Mouse (Mus musculus) urinary bladder, postnatal 25 days (tissue): Measurements from ENCODE around the gene Armh3.

Experiments used
- DNase-seq: peaks from one replicate; pipeline ENCODE4 v3.0.0; 2022; ENCODE audit warnings: low spot score

The Armh3 gene

DNA sequence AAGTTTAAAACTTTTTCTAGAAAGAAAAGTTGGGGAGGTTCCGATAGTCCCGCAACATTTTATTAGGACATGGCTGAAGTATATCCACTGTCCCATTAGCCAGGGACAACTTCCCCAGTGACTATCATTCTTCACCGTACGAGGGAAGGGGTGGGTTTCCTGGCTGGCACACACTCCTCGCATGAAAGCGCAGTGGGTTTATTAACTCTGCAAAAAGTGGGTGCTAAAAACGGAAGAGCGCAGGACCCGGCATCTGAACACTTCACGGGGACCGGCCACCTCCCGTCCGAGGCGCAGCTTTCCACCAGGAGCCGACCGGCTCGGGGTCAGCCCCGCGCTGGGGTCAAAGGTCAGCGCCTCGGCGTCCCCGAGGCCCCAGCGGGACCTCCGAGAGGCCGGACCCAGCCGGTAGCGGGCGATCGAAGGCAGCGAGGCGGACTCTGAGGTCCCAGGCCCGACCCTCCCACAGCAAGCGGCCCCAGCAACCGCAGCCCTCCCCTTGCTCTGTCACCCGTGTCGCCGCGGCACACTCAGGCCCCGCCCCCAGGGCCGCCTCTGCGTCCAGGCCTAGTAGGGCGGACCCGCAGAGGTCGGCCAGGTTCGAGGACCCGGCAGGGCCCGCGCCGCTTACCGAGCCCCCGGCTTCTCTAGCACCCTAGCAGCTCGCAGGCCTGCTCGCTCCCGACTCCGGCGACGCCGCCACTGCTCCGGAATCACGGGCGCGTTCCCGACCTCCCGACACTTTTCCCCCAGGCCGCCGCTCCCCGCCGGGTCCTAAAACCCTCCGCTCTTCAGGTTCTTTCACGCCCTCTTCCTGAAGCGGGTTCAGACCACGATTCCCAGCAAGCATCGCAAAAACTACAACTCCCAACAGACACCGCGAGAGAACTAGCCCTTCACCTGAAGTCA, at the start of gene Armh3:
Armh3 (minus strand) TSS at position 704 of the 909 bp plus-strand sequence.
- DNase-seq, result peak; percentile 81

DNA sequence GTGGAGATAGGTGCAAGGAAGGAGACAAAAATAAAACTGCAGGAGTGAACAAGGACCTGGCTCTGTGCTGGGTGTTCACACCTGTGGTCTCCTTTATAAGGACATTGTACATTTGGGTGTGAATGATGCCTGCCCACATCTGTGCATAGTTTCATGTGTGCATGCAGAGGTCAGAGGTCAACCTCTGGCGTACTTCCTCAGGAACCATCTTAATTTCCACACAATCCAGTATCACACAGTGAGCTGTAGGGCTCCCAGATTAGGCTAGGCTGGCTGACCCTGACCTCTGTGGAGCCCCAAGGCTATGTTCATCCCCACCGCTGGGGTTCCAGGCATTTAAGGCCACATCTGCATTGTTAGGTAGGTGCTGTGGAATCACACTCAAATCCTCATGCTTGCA, 49.1 kb upstream of the Armh3 start:
- DNase-seq, result no peak

DNA sequence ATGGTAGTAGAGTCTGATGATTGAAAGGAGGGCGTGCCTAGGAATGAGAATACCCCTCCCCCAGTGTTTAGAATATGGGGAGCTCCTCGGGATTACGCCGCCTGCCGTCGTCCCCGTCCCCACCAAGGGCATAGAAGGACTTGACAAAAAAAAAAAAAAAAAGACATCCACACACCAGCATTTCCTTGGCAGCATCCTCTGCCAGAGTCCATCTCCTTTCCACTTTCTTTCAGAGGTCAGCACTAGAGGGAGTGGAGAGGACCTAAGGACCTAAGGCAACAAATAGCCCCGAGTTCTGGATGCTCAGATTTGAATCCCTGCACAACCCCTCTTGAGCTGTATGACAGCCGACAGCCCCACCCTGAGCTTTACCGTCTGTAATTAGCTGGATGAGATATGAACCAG, 48.3 kb upstream of the Armh3 start:
- no peak for DNase-seq

DNA sequence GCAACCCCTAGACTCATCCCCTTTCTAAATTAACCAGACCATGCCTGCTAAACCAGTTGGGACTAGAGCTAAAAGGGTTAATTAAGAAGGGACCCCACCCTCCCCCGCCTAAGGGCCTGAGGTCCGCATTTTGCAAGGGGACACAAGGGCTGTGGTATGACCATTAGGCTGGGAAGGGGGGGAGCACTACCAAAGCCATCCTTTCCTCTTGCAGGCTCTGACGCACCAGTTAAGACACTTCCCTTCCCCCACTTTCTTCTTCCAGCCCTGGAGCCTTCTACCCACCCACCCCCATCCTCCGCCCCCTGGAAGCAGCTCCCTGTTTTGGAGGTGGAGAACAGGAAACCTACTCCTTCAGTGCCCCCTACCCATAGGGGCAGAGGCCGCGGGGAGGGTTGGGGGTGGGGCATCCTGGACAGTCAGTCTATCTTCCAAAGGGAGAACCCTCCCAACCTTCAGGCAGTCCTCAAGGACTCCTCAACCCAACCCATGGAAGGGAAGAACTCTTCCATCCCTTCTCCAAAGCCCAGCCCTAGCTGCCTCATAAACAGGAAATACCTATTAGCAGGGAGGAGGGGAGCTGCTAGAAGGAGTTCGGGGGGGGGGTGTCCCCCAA, 47.5 kb upstream of the Armh3 start:
- DNase-seq, result peak; percentile 36

DNA sequence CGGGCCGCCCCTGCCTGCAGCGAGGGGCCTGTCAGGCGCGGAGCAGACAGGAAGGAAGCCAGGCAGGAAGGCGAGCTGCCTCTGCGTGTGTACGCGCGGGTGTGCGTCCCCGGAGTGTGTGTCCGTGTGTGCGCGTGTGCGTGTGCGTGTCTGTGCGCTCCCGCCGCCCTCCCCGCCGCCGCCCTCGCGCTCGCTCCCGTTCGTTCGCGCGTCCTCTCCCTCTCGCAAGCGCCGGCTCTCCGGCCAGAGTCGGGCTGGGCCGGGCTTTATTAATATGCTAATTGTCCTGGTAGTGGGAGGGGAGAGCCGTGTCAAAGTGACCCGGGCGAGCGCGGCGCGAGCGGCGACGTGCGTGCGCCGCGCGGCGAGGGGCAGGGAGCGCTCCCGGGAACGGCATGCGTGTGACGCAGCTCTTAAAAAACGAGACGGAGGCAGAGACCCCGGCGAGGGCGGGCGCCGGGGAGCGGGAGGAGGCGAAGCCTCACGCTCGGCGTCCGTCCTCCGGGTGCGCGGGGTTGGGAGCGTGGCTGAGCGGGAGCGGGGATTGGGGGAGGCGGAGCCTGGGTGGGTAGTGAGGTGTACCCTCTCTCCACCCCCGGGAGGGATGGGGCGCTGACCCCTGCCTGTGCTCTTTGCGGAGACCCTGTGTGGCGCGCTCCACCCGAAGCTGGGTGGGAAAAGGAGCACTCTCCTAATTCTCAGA, 46.9 kb upstream of the Armh3 start, which contains the start of gene Ldb1:
Ldb1 (minus strand) TSS at position 222 of the 703 bp plus-strand sequence.
- DNase-seq, result peak; percentile 74

DNA sequence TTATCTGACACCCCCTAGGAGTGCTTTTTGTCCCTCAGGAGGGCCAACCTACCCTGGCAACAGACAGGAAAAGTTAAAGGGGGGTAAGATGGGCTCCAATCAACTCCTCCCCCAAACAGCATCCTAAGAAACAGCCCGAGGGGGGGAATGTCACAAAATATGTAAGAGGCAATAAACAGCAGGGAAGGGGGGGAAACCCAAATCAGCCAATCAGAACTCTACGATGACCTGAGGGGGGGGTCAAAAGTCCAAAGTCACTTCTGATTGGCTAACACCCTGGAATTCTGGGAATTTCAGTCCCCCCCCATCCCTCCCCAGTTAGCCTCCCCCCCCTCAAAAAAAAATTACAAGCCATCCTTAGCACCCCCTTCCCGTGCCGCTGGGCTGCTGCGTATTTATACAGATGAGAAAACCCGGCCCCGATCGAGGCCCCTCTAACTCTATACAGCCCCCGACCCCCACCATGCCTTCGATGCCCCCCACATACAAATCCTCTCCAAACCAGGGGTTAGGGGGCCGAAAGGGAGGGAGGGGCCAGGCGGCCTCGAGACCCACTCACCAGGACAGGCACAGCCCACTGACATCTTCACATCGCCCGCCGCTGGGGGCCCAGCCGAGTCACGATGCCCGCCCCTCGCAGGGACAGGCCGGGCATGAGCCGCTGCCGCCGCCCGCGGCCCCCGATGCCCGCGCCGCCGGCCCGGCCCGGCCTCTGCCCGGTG, 46.1 kb upstream of the Armh3 start, which contains the start of gene Pprc1:
Pprc1 (plus strand) TSS at position 616 of the 722 bp plus-strand sequence.
- DNase-seq, result no peak

DNA sequence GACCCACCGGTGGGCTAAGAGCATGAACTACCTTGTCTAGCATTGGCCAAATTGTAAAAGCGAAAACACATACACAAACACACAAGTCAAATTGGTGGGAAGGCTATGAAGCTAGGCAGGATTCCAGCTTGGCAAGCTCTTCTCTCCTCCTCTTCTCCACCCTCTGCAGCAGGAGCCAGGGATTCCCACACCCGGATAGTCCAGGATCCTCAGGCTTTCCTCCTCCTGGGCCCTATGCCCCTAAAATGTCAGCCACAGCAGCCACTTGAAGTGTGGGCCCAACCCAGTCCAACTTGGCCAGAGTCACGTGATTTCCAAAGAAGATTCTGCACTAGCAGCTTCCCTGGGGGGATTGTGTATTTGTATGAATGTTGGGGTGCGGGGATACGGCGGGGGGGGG, 45.1 kb upstream of the Armh3 start:
- no peak for DNase-seq

DNA sequence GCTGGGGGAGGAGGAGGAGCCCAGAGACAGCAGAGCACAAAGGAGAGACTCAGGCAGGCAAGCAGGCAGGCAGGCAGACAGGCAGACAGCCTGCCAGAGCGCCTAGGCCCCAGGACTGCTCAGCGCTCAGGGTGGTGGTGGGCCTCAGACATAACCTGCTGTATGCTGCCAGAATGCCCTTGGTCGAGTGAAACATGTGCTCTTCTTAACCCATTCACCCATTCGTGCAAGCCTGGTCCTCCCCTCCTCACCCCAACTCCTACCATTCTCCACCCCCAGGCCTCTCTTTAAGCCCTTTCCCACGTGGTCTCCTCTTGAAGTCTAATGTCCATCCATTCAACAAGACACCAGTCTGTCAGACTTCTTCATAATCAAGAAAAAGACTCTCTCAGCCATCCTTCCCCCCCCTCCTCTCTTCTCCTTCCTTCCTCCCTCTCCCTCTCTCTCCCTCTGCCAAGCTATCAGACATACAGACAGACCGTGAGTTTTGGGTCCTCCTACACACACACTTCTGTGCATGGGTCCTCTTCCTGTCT, 44.3 kb upstream of the Armh3 start:
- no peak for DNase-seq

DNA sequence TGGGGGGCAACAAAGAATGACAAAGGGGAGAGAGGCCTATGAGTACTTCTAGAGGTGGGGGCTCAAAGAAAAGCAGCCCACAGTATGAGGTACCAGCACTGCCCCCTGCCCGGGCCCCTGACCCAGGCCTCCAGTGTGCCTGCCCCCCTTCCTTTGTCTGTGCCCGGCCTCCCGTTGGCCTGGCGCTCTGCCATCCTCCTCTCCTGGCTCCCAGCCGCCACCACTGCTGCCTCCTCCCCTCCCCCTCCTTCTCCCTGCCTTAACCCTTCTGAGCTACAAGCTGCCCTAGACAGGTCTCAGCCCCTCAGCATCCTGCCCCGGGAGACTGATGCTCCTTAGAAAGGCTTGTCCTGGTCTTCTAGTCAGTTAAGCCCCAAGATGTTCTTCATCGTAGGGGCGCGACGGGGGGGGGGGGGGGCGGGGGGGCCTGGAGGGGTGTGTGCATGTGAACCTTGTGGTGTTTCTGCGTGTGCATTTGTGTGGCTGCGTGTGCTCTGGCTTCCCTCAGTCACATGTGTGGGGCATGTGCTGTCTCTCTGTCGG, 43.7 kb upstream of the Armh3 start:
- DNase-seq, result peak; percentile 69

DNA sequence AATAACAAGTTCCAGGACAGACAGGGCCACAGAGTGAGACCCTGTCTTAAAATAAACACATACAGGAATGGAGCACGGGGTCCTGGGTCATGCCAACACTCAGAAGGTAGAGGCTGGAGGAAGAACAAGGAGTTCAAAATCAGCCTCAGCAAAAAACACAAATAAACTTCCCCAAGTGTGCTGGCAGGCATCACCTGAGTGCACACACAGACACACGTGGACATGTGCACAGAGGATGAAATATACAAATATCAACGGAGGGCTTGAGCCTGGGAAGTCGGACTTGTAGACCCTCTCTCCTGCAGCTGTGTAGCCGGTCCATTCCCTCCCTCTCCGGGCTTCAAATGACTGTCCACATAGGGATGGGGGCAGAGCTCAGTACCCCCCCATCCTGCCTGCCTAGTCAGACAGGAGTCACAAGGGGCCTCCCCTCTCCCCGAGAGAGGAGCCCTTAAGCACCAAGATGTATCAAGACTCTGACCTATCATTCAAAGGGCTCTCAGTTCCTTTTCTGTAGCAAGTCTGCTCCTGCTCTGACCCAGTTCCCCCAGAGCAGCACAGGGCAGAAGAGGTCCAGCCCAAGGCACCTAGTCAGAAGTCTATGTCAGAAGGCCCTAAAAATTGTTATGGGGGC, 43.1 kb upstream of the Armh3 start:
- DNase-seq, result no peak

DNA sequence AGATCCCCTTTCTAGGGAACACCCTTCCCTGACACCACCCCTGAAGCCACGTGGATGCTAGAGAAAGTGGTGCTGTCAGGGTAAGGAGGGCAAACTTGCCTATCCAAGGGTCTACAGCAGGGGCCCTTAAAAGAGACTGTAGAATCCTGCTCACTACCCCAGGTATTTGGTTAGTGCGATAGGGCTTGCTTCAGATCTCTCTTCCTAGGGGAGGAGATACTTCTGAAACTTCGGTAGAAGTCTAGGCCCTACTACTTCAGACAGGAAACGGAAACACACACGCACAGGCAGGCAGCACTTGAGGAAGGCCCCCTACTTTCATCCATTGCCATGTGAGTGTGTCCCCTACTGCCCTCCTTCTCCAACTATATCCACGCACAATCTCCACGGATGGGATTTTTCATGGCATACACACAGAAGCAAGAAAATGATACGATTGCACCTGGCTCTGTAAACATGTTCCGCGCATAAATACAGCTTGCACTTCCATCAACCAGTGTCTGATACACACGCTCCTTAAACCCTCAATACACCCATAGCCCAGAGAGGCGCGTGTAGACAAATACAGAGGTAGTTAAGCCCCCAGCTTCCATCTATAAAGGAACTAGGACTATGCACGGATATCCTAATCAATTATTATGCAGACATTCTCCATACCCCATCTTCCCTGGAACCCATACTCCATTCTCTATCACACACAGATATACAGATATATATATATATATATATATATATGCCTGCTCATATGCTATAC, 42.0 kb upstream of the Armh3 start:
- no peak for DNase-seq

DNA sequence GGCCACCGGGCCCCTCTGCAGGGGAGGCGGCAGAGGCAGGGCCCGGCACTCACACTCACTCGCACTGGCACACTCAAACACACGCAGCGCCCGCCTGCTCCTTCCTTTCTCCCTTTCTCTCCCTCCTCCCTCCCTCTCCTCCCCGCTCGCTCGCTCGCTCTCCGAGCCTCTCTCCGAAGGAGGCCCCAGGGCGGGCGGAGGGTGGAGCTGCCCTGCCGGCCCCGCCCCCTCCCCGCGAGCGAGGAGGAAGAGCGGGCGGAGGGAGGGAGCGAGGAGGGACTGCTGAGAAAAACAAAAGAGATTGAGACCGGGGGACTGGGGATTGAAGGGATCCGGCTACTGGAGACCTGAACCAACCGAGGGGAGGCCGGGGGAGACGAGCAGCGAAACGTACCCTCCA, 41.2 kb upstream of the Armh3 start:
- DNase-seq, result peak; percentile 87

DNA sequence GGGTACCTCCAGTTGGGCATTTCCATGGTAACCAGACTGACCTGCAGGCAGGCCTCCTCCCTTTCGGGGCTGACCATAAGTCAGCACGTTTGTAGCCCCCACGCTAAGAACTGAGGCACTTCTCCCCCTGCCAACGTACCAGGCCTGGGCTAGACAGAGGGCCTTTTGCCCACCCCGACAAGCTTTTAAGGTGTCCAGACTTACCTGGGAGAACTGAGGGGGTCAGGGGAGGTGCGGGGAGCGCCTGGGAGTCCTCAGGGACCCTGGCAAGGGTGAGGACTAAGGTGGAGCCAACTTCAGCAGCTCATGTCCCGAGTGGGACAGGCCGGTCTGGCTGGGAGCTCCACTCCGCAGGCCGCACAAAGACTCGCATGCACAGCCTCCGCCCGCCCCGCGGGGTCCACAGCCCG, 40.6 kb upstream of the Armh3 start:
- DNase-seq, result no peak

DNA sequence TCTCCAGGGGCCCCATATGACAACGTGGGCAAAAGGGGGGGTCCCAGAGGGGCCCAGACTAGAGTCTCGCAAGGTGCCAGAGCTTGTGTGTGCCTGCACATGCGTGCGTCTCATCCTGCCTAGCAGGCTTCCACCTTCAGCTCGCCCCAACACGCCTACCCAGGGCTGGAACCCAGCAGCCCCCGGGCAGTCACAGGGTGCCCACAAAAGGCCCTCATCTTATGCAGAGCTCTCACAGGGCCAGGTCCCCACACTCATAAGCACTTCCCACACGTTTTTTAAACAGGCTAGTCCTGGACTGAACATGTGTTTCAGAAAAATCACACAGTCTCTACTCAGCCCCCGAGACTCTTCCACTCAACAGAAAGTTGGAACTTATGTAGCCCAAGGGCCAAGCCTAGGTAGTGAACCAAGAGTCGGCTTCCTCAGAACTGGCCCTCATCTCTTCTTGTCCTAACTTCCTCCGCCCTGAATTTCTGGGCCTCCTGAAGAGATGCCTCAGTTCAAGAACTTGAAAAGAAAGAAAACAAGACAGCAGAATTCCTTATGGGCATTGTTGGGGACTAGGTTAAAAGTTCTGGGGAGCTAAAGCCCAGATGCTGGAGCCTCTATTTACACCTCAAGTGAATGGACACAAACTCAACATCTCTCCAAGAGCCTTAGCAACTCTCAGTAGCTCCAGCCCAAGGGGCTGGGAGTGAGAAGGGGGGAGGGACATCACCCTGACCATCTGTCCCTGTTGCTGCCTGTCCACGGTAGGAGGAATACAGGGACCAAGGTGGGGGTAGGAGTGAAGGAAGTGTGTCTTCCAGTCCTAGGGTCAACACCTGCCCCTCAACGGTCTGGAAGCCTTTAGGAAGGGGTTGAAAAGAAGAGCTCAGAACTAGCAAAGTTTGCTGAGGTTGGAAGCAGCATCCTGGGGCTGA, 39.9 kb upstream of the Armh3 start:
- DNase-seq, result no peak

DNA sequence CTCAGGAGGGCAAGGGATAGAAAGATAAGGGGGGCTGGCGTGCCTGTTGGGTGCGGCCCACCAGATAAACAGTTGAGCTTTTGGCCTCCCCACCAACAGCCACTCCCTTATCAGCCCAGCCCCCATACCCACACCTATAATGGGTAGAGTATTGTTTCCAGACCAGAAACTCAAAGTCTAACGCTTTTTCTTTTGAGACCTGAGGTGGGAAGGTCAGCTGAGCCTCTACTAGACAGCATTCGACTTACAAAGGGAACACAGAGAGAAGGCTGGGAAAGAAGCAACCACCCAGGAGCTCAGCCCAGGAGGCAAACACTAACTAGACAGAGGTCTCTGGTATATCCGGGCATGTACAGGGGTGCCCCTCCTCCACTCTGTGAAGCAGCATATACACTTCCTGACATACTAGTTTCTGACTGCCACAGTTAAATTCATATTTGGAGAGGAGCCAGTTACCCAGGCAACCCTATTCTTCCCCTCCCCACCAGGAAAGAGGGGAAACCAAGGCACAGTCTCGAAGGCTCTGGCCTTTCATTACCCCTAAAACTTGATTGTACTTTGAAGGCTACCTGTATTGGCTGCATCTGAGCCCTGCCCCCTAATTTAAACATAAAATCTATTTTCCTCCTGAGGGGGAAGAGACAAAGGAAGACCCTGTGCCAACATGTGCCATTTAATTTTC, 39.1 kb upstream of the Armh3 start:
- DNase-seq, result no peak

DNA sequence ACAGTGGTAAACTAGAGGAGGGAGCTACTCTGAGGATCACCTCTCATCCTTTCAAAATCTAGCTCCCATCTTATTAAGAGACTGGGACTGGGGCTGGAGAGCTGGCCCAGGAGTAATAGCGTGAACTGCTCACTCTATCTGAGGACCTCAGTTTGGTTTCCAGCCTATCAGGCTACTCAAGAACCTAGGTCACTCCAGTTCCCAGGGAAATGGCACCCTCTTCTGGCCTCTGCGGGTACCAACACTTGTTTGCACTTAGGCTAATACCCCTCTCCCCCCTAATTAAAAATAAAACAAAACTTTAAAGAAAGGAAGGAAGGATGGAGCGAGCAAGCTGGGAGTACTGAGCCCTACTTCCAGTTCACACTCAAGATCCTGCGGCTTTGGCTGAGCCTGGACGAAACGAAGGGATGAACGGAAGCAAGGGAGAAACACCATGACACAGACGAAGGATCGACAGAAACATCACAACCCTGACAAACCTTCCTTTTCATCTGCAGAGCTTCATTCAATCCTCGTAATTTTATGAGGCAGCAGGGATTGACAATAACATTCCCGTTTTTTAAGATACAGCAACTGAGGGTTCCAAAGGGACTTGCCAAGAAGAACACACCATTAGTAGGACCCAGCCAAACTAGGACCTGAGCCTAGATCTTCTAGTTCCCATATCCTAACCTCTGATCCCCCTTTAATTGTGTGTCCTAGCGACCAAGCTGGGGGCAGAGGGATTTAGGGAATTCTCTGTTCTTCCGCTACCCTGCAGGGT, 38.4 kb upstream of the Armh3 start:
- DNase-seq, result no peak

DNA sequence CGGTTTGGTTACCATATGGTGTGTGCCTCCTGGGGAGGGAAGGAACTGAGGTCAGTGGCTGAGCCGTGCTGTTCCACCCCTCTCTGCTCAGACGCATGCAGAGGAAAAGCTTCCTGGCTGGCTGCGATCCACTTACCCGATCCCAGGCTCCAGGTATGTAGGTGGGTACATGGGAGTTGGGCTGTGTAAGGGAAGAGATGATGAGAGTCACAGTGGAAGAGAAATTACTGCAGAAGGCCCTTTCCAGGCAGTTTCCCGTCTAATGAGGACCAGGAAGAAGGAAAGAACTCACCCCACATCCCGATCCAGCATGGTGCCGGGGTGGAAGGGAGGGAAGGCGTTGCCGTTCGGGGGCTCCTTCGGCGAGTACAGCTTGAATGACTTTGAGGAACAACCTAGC, 37.7 kb upstream of the Armh3 start:
- DNase-seq, result no peak

DNA sequence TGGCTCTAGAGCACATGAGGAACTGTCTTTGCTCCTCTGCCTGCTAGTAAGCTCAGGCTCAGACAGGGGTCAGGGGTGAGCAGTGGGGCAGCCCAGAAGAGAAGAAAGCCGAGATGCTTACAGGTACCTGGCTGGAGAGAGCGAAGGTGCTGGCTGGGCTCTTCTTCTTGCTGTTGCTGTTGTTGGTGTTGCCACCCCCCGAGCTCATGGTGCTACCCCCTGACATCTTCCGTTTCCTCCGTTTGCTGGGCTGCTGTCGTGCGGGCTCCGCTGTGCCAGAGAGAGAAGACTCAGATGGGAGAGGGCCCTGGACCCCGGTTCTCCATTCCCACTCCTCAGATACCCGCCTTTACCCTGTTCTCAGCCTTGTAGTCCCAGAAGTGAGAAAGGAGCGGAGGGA, 35.6 kb upstream of the Armh3 start:
- DNase-seq, result no peak
